Mouse (Mus musculus) midbrain, embryonic 13.5 days (tissue): ENCODE results near the gene Tex21. TPM values are rescaled to one million over a fixed set of nuclear protein-coding genes. Genes with fewer than 3 reads are reported as not detected.

Experiments used
- polyA plus RNA-seq: library from polyadenylated mRNA; unstranded; fragments of >200 nt; fragmentation: Nextera tagmentation; extraction: Ambion mirVana; gene quantifications from 2 replicates; pipeline ENCODE4 v1.2.1, GENCODE M21; 2015

The Tex21 gene
- polyA plus RNA-seq, 1 experiment from 2014 or later: not detected

Other genes with a start within 250 kb of the Tex21 start
- 0.12 and 0.14 TPM in 2 replicates for gene Esr2, start 69.5 kb downstream of the Tex21 start, polyA plus RNA-seq
- 33.5 and 33.9 TPM in 2 replicates for gene Mthfd1, start 8.6 kb upstream of the Tex21 start, polyA plus RNA-seq
- gene Akap5, start 78.1 kb upstream of the Tex21 start, polyA plus RNA-seq: 6.5 and 6.9 TPM in 2 replicates
- 15.9 and 16.5 TPM in 2 replicates for gene Zbtb25, start 122.9 kb upstream of the Tex21 start, polyA plus RNA-seq
- 4.1 and 4.7 TPM in 2 replicates for gene Zbtb1, start 123.5 kb upstream of the Tex21 start, polyA plus RNA-seq
- 5.1 TPM in 2 replicates for gene Hspa2, start 157.4 kb upstream of the Tex21 start, polyA plus RNA-seq
- gene Ppp1r36, start 170.8 kb upstream of the Tex21 start, polyA plus RNA-seq: 0.46 and 0.53 TPM in 2 replicates